Mouse (Mus musculus) ES-CJ7 (cell line): ENCODE data around the gene Gpsm1.
A peak's percentile ranks its signal among the peaks of the same experiment; 100 is the strongest.
"Not testable (repeated sequence)": the region's sequence is repeated elsewhere in the genome, so short reads cannot be mapped to it uniquely, and the experiment has no call there.

Experiments used
- DNase-seq: peaks from one replicate; pipeline ENCODE4 v3.0.0; 2011; ENCODE audit warnings: low read depth, low spot score

The Gpsm1 gene

DNA sequence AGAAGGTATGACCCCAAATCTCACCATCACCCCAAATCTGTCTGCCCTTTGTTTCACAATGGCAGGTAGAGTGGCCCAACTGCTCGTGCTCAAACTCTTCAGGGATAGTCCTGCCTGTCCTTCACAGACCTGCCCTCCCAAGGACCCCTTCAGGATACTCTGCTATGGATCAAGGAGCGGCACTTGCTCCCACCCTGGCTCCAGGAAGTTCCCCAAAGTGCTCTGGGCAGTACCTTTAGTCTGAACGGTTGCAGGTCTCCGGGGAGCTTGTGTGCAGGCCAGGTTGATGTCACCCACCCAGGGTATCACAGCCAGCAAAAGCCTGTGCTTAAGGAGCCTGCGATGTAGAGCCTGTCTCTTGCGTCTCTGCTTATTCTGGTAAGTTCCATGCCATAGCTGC, 52.6 kb downstream of the Gpsm1 start:
- no peak for DNase-seq

DNA sequence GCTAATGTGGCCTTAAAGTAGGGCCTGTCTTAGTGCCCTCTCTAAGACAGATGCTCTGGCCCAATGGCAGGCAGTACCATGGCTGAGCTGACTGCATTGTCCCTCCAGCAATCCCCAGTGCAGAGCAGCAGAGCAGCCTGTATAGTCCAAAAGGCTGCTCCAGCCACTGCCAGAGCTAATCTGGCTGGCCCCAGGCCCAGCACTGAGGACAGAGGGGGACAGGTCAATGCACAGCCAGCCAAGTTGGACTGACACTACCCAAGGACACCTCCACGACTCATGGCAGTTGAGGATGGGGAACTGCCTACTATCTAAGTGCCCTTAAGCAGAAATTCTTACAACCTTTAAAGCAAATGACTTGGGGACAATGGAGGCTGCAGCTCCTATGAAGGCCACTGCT, 53.3 kb downstream of the Gpsm1 start:
- no peak for DNase-seq

DNA sequence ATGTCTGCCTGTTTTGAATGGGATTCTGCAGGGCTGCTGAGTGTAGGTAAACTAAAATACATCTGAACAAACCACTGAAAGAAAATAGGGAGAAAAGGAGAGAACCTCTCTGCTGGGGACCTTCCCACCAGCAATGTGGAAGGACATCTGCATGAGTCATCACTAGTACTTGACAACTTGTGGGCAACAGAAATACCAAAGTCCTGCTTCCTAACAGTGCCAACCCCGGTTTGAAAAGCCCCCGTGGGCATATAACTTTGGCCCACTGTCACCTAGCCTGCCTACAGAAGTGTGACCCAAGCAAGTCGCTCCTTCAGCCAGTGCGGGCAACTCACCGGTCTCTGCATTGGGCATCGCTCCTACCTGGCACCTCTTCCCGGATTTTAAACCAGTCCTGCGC, 57.1 kb downstream of the Gpsm1 start:
- DNase-seq, result no peak

DNA sequence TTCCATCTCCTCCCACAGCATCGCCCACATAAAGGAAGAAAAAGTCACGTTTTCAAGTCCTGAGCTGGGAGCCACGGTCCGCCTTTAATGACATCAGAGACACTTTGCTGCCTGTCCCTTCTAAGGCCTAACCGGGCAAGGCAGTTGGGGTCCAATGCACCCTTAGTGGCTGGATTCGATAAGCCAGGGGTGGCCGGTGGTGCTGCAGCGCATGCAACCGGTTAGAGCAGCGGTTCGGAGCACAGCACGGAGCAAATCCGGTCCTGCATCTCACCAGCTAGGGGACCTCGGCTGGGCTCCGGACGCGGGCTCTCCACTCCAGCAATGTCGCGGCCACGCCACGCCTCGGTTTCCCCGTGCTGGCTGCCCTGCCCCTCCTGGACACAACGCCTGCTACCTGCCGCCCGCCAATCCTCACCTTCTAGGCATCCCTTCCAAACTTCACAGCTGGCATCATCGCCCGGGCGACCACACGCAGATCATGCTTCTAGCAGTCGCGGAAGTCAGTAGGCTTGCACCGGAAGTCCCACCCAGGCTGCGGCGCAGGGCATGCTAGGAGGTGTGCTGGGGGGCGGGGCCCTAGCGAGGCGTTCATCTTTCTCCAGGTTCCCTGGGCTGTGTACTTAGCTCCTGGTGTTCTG, 64.9 kb downstream of the Gpsm1 start, which contains the start of gene Snapc4:
Gene Snapc4 (minus strand): TSS at position 523 of the 641 bp plus-strand sequence.
- peak; percentile 89 for DNase-seq

DNA sequence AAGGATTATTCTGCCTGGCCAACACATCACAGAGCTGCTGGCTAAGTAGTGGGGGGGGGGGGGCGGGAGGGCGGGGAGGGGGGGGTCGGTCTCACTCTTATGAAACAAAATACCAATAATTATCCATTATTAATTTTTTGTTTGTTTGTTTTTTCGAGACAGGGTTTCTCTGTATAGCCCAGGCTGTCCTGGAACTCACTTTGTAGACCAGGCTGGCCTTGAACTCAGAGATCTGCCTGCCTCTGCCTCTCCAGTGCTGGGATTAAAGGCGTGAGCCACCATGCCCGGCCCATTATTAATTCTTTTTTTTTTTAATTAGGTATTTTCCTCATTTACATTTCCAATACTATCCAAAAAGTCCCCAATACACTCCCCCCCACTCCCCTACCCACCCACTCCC, 65.6 kb downstream of the Gpsm1 start:
- DNase-seq, result not testable (repeated sequence)

GRCm38 (mm10) chr2:26387713-26388112, 72.4 kb downstream of the Gpsm1 start:
- DNase-seq, result no peak

GRCm38 (mm10) chr2:26388682-26389153, 73.4 kb downstream of the Gpsm1 start:
- DNase-seq, result no peak

- DNase-seq, result peak; percentile 59
Measured at GRCm38 (mm10) chr2:26389154-26389690, 73.9 kb downstream of the Gpsm1 start, which contains the start of the genes Entr1 and Pmpca. Gene Entr1, minus strand, starts transcription at chr2:26389316. Gene Pmpca, plus strand, starts transcription at chr2:26389339.

GRCm38 (mm10) chr2:26390954-26391353, 75.6 kb downstream of the Gpsm1 start:
- no peak for DNase-seq

DNA sequence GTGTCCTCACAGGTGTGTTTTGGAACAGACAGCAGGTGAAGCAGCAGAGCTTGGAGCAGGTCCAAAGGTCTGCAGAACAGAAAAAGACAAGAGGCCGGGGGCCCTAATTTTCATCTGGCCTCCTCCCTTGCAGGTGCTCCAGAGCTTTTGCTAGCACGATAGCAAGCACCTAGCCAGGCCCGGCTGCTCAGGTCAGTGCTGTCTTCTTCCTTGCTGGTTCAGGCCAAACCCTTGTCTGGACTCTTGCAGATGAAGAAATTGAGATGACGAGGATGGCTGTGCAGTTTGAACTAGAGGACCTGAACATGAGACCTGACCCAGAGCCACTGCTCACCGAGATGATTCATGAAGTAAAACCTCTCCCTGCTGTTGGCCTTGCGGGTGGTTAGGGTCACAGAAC, 76.3 kb downstream of the Gpsm1 start:
- DNase-seq, result no peak
